21 mouse cellular contexts compared by ENCODE assay signal in genomic region chr13:56782621-56783020, GRCm38 (mm10). TPM values are rescaled to one million over a fixed set of nuclear protein-coding genes. Genes with fewer than 3 reads are reported as not detected.
DNase-seq lines count a peak whose midpoint lies in the region; ATAC-seq lines count a peak whose summit lies in the region.
"Had no signal": no experiment of that assay in that cellular context is flagged by ENCODE, and none has a peak within 500 bp of the region (broad histone marks: within the 10 kb centered on the region; RNA-seq: fewer than 3 reads in every experiment).

No protein-coding gene starts in this region.

- peak; percentile 56; the same call in 1 of the 2 replicates for ATAC-seq in frontal cortex, adult (ENCODE audit: low TSS enrichment)

- intact Hi-C loops in gastrocnemius, postnatal 36 days (cut with DNase I), result no loop called here

- no peak for DNase-seq in frontal cortex, postnatal 25 days (ENCODE audit: low spot score in 2 of 2)
- DNase-seq in layer of hippocampus, adult 9-10 months (ENCODE audit: low spot score), result peak; percentile 60
- DNase-seq in layer of hippocampus, postnatal 25 days (ENCODE audit: extremely low spot score in 1 of 2, low spot score in 1 of 2), result no peak
- peak; percentile 53 for DNase-seq in right cerebral cortex, adult 18-20 months
- no peak for DNase-seq in right cerebral cortex, postnatal 4 days
- peak; percentile 86 for DNase-seq in telencephalon, adult 2 months (ENCODE audit: low read depth, low spot score)
- DNase-seq in gastrocnemius, postnatal 36 days, result no peak
- DNase-seq: adrenal gland, postnatal 36 days; cerebellum, adult 11 months; cerebellum, postnatal 10 days; gastrocnemius, adult 2 months; heart, adult 11 months; kidney, adult 2 months; kidney, postnatal 10 days; lung, embryonic 14.5 days; lung, postnatal 36 days; thymus, postnatal 25 days had no signal

RNA-seq across cellular contexts. Expression of gene Gm45623, which starts 29.0 kb away (rescaled TPM):
- 1 to 10 TPM in 1 of 2 experiments, under 1 TPM in 1; 0.92 to 1.6 TPM for total RNA-seq in layer of hippocampus, postnatal 25 days (2021)
- total RNA-seq in gastrocnemius, postnatal 36 days (2021), result not detected
- total RNA-seq: adrenal gland, postnatal 36 days; gastrocnemius, adult 2 months; hematopoietic stem cell, adult 5-6 weeks; monocyte, adult 5-6 weeks; neutrophil, adult 5-6 weeks had no signal

Comparison
In these comparisons a context has a peak if more than half of its experiments do, and no peak if none do; other contexts are left out.
1. DNase-seq: peak in layer of hippocampus, adult 9-10 months (single experiment), right cerebral cortex, adult 18-20 months (single experiment) and telencephalon, adult 2 months (single experiment); none in frontal cortex, postnatal 25 days (0 of 2), layer of hippocampus, postnatal 25 days (0 of 2), right cerebral cortex, postnatal 4 days (single experiment) and gastrocnemius, postnatal 36 days (0 of 2).